Mouse (Mus musculus) yolk sac, embryonic 10.5 days (tissue): Measurements from ENCODE around the gene Gm5134.

Experiments
- DNase-seq: peaks from one replicate; pipeline ENCODE4 v3.0.0-alpha.2; 2017; ENCODE audit warnings: low spot score

The Gm5134 gene

DNA sequence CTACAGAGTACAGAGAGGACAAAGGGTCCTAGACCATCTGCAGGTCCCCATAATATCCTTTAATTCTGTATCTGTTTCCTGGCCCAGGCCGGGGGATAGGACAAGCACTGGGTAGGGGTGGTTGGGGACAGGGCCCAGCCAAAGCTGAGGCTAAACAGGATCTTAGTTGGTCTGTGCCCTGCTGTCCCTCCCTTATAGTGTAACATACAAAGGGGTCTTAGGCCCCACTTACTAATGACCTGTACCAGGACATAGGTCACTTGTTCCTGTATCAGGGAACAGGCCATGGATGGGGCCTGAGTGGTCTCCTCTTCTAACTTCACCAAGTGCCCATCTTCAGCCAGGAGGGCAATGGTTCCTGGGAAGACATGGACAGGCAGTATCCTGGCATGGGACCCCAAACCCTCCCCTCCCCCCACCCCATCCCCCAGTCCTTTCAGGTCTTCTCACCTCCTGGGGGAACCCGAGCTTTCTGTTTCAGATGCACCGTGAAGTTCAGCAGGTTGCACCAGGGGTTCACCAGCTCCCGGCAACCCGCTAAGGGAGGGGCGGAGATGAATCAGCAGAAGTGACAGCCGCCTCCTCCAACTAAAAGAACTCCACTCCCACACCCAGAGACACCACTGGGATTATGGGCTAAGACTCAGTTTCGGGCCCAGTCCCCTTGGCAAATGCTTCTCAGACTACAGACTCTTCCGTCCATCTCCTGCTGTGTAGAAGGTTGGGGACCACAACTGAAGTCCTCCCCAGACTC lies 14.7 kb upstream of the Gm5134 start:
- no peak for DNase-seq

GRCm38 (mm10) chr10:75940520-75940919 lies 13.8 kb upstream of the Gm5134 start, which contains the start of gene Gm867:
Gm867 (minus strand) TSS chr10:75940672.
- no peak for DNase-seq

DNA sequence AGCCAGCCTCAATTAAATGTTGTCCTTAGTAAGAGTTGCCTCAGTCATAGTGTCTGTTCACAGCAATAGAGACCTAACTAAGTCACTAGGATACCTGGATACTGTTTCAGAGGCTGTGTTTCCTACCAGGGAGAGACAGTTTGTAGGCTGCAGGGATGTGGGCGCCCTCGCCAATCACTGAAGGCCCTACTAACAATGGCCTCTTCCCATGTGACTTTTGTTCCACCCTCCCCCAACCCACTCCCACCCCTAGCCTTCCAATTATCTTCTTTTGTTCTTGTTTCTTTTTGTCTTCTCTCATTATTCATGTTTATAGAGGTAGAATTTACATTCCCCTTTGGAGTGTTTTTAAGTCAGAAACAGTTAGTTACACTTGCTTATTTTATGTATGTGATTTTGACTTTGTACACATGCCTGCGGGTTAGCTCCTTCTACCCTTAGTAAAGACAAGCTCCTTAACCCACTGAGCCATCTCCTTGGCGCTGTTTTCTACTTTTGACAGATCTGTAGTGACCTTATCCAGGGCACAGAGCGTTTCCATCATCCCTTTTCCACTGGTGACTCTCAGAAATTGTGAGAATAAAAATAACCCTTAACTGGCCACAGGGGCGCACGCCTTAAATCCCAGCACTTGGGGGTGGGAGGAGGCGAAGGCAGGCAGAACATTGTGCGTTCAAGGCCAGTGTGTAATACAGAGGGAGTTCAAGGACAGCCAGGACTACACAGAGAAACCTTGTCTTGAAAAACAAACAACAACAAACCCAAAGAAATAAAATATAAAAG lies 13.1 kb upstream of the Gm5134 start:
- DNase-seq: no peak

GRCm38 (mm10) chr10:75942736-75943477 lies 11.4 kb upstream of the Gm5134 start, which contains the start of gene Vpreb3:
Vpreb3 (plus strand) TSS chr10:75943057.
- DNase-seq: no peak

- DNase-seq: no peak
Observed at GRCm38 (mm10) chr10:75944066-75944772, 10.1 kb upstream of the Gm5134 start.

DNA sequence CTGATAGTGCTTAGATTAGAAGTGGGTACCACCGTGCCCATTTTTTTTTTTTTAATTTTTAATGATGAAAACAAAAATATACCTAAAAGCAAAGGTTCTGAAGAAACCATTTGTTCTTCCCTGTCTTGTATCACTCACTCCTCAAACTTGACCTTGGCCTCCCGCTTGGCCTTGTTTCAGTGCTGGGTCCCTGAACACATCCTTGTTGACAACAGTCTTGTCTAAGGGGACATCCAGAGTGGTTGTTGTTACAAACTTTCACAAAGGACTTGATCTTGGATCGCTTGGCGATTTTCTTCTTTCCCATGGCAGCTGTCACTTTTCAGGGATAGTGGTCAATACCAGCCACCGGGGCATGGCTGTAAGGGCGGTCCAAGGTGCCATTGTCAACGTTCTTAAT lies 9.1 kb upstream of the Gm5134 start:
- no peak for DNase-seq

DNA sequence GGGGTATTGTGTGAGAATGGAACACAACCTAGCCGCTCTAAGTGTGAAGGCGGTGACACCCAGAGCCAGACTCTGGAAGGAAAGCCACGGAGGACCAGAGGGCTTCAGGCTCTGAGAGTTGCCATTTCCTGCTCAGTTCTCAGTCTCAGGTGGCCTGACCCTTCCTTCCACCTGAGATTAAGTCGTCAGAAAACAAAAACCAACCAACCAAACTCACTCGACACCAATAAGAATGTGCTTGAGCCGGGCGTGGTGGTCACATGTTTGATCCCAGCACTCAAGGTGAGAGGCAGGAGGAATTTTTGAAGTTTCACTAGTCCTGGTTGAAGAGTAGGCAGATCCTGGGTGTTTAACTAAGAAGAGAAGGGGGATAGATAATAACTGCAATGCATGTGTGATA lies 8.4 kb upstream of the Gm5134 start:
- no peak for DNase-seq

- DNase-seq: no peak
Observed at GRCm38 (mm10) chr10:75948079-75948478, 6.2 kb upstream of the Gm5134 start.

DNA sequence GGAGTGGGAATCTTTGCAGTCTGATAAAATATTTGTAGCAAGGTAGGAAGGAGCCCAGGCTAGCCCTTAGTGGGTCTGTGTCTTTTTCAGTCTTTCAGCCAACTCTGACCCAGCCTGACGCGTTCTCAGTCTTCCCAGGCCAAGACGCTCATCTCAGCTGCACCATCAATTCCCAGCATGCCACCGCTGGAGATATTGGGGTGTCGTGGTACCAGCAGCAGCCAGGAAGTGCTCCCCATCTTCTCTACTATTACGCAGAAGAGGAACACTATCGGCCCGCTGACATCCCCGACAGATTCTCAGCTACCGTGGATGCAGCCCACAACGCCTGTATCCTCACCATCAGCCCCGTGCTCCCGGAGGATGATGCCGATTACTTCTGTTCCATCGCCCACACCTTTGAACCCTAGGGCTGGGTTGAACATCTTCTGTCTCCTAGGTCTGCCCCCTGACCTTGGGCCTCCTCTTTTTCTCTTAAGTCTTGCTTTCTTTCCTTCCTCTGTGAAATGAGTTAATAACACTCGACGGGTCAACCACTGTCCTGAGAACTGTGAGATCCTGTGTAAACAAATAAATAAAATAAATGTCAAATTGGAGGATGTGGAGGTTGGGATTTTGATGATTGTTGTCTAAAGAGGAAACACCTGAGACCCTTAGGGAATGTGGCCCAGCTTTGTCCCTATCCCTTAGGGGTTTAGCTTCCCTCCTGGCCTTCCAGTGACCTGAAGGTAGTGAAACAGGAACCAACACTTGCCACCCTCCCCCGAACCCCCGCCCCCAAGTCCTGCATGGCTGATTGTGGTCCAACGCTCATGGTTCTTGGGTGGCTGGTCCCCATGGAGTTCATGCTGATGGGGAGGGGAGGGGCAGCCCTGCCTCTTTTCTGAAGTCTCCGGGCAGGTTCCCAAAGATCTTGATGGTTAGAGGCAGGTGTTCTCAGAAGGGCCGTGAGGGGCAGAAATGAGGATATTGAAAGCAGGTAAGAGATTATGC lies 5.0 kb upstream of the Gm5134 start:
- DNase-seq: no peak

DNA sequence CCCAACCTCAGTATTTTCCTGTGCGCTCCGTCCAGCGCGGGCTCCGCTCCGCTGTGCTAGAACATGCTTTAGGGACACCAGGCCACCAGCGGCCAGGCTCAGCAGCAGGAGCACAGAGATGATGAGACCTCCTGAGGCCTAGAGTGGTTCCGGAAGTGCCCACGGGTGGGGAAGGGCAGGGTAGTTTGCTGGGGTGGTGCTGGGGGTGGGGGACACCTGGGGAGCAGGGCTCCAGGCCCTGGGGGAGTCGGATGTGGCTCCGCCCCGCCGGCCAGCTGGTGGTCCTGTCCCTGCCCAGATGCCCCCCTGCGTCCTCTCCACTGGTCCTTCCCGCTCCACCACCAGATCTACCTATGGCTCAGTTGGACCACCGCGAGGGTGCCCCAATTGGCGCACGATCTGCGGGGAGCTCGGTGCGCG lies 3.5 kb upstream of the Gm5134 start:
- DNase-seq: peak; percentile 33

DNA sequence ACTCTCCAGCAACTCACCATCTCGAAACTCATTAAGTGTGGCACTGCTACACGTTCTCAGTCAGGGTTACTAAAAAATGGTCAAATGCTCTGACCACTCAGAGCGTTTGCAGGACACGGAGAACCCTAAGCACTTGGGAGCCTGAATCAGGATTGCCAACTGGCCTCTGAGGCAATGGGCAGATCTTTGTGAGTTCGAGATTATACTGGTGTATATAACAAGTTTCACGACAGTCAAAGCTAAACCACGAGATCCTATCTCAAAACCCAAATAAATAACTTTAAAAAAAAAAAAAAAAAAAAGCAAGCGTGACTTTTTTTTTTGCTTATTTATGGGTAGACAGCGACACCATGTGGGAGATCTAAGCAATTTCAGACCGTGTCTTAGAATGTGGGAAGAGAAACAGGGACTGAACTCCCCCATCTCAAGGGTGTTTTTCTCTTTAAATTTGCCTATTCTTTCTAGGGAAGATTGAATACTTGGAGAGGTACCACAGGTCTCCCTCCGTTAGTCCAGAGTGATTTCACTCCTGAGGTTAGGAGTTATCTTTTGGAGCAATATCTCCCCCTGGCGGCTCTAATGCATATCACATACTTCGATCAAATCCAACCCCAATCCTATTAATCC lies 2.8 kb upstream of the Gm5134 start:
- peak; percentile 29 for DNase-seq

DNA sequence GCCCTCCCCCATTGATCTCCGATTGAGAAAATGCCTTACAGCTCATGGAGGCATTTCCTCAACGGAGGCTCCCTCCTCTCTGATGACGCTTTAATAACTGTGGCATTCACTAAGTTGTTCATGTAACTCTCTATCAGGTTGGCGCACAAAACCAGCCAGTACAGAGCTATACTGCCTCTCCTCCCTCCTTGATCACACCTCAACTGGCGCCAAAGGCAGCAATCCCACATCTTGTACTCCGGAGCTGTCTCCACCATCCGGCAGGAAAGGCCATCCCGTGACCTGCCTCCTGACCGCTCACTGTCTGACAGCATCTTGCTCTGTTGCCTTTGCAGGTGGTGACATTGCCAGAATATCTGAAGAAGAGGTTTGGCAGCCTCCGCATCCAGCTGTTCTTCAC lies 19.5 kb downstream of the Gm5134 start:
- DNase-seq: no peak

DNA sequence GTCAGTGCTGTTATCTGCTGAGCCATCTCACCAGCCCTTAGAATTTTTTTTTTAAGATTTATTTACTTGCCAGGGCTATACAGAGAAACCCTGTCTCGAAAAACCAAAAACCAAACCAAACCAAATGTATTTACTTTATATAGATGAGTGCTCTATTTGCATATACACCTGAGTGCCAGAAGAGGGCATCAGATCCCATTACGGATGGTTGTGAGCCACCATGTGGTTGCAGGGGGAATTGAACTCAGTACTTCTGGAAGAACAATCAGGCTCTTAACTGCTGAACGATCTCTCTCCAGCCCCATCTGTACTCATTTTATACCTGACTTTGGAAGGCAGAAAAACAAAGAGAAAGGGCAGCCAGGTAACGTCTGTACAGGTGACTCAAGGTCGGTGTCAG lies 20.9 kb downstream of the Gm5134 start:
- no peak for DNase-seq

DNA sequence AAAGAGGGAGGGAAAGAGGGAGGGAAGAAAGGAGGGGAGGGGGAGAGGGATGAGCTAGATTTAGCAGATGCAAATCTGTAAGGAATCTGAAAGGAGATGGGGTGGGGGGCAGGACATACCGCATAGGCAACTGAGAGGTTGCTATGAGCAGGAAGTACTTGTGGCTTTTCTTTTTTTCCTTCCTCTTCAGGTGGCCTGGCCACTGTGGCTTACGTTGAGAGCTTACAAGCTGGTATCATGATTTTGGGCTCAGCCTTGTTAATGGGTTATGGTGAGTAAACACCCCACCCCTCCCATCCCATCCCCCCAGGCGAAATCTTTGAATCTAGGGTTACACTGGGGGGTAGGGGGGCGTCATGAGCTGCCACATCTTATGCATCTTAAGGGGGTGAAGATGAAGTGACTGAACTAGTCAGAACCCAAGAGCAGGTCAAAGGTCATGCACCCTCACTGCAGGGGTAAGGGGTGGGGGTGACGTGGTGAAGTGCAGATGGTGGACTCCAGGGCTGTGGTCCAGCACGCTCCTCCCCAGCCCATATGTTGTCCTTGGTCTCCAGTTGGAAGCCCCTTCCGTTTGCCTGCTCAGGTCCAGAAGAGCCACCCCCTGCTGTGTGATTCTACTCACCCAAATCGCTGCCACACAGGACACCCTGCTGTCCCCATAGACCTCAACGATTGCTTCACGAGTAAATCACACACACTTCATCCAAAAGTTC lies 24.0 kb downstream of the Gm5134 start:
- DNase-seq: no peak

DNA sequence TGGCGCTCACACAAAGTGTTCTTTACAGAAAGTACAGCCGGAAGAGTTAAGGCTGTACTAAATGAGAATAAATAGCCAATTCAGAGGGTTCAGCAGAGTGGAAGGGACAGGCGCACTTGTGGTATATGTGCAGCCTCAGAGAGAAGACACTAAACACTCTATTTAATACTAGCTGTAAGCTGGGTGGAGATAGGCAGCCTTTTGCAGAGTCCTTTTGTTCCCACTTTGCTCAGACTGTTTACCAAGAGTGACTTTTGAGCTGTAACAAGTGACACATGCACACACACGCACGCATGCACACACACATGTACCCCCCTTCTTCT lies 24.5 kb downstream of the Gm5134 start:
- no peak for DNase-seq

DNA sequence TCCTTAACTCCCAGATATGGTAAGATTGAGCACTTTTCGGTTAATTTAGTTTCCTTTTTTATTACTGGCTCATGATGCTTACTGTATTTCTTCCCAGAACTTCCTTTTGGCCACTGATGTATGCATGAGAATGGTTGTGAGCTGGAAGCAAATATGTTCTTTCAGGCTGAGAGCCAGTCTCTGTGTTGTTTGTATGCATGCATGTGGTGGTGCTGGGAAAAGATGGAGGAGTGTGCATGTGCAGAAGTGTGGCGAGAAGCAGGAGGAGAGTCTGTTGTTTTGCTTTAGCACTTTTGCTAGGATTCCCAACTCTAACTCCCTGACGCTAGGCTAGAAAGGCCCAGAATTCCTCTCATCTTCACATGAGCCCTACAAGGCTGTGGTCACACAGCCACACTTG lies 25.1 kb downstream of the Gm5134 start:
- DNase-seq: no peak

DNA sequence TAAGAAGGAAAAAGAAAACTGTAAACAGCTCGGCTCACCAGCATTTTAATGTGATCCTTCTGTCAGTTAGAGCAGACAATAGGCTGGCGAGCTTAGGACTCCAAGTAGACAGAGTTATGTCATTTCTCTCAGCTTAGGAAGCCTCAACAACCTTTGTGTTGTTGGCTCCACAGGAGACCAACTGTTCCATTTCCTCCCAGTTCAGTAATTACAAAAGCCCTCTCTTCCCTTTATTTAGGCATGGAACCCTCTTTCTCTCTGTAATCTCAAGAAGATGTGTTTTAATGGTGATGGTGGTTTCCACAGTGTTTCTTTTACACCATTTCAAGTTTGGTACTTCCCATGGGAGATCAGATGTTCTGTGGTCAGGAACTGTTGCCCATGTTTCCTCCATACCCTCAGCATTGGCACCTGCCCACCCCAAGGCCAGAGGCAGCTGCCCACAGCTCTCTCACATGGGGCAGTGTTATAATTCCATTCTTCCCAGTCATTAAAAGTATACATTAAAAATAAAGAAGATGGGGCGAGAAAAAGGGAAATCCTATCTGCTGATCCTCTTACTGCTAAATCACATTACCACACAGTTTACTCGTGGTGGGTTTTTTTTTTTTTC lies 36.2 kb downstream of the Gm5134 start:
- no peak for DNase-seq

- no peak for DNase-seq
Observed at GRCm38 (mm10) chr10:75993616-75994240, 39.4 kb downstream of the Gm5134 start.
